Mouse (Mus musculus): ENCODE data around the gene Zscan2.
A peak's percentile ranks its signal among the peaks of the same experiment; 100 is the strongest.

Gene Zscan2

DNA sequence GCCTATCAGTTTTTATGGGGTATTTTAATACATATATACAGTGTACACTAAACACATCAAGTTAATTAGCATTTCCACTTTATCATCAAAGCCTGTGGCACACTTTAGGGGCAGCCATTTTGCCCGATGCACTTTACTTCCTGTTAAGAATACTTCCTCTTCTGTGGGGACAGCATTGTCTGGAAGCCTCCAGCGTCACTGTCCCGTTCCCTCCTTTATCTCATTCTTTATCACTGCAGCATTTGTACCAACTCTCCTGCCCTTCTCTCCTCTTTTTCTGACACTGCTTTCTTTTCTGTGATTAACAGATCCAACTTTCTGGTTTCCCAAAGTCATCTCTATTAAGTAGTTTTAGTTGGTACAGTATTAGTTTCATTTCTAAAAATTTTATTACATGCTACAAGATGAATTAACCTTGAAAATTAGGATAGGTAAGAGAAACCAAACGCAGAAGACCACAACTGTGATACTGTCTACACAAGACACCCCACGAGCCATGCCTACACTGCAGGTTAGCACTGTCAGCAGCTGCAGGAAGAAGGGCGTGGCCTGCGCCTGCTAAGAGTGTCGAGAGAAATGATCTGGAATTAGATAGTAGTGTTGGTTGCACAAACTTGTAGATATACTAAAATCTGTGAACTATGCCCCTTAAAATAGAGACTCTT, 58.4 kb downstream of the Zscan2 start:
- peak in 1 of 2 experiments; percentile 31 for DNase-seq (ENCODE audit: low read depth in 2 of 2, low spot score in 2 of 2)

DNA sequence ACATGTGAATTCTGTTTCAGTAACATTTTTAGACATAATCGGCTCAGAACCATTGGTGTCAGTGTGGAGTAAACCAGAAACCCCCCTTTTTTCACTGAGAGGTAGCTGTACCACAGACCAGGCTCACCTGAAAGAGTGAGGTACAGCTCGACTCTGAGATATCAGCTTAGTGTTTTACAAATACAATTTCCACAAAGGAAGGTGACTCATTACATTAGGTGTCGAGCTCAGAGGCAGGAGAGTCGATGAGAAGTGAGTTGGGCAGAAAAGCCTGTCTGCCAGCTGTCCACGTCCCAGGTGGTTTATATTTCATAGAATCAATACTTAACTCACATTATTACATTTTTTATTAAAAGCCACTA, 58.9 kb downstream of the Zscan2 start:
- DNase-seq (ENCODE audit: low read depth in 2 of 2, low spot score in 2 of 2), result no peak

DNA sequence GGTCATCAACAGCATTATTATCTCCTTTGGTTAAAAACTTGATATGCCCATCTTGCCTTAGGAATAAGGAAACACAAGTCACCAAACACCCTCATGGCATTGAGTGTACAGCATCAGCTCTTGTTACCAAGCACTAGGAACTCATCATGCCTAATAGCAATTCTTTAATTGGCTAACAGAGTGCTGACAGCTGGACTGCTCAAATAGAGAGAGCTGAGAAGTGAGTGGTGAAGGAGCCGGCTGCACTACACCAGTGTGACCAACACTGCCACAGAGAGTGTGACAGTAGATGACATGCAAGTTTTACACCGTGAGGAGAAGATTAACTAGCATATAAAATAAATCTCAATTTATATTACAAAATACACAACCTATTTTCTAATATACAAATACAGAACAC, 62.4 kb downstream of the Zscan2 start:
- DNase-seq (ENCODE audit: low read depth in 2 of 2, low spot score in 2 of 2), result no peak
